Mouse (Mus musculus): ENCODE measurements around the gene Cdk13. TPM values are rescaled to one million over a fixed set of nuclear protein-coding genes. Genes with fewer than 3 reads are reported as not detected.
A peak's percentile ranks its signal among the peaks of the same experiment; 100 is the strongest.

Cdk13 gene
- 10 to 100 TPM; 54.0 to 59.9 (median 55.3) TPM for total RNA-seq (2022)

- peak; percentile 96 to 98 for DNase-seq (ENCODE audit: low spot score in 2 of 2)
These were observed at the start of gene Cdk13 for GRCm38 (mm10) chr13:17804909-17805613. Gene Cdk13, minus strand, starts transcription at chr13:17805097.

GRCm38 (mm10) chr13:17843336-17843735 is 38.4 kb upstream of the Cdk13 start:
- no peak for DNase-seq (ENCODE audit: low spot score in 2 of 2)

- DNase-seq (ENCODE audit: low spot score in 2 of 2): no peak
These were observed 37.9 kb upstream of the Cdk13 start for GRCm38 (mm10) chr13:17842756-17843155.

GRCm38 (mm10) chr13:17839137-17839536 is 34.2 kb upstream of the Cdk13 start:
- DNase-seq (ENCODE audit: low spot score in 2 of 2): peak in 1 of 2 experiments; percentile 57

GRCm38 (mm10) chr13:17838484-17838851 is 33.6 kb upstream of the Cdk13 start:
- no peak for DNase-seq (ENCODE audit: low spot score in 2 of 2)

GRCm38 (mm10) chr13:17837610-17838483 is 33.0 kb upstream of the Cdk13 start:
- DNase-seq (ENCODE audit: low spot score in 2 of 2): no peak

GRCm38 (mm10) chr13:17836808-17837207 is 31.9 kb upstream of the Cdk13 start:
- DNase-seq (ENCODE audit: low spot score in 2 of 2): no peak

GRCm38 (mm10) chr13:17832940-17833339 is 28.0 kb upstream of the Cdk13 start:
- DNase-seq (ENCODE audit: low spot score in 2 of 2): no peak

- no peak for DNase-seq (ENCODE audit: low spot score in 2 of 2)
These were observed 12.3 kb upstream of the Cdk13 start for GRCm38 (mm10) chr13:17817226-17817625.

- DNase-seq (ENCODE audit: low spot score in 2 of 2): no peak
These were observed 698 bp upstream of the Cdk13 start for GRCm38 (mm10) chr13:17805614-17805975.

- DNase-seq (ENCODE audit: low spot score in 2 of 2): peak; percentile 21 to 43
These were observed 647 bp downstream of the Cdk13 start for GRCm38 (mm10) chr13:17804058-17804841.

- DNase-seq (ENCODE audit: low spot score in 2 of 2): peak; percentile 34 to 42
These were observed 1.4 kb downstream of the Cdk13 start for GRCm38 (mm10) chr13:17803331-17804057.

GRCm38 (mm10) chr13:17802880-17803279 is 2.0 kb downstream of the Cdk13 start:
- no peak for DNase-seq (ENCODE audit: low spot score in 2 of 2)

- DNase-seq (ENCODE audit: low spot score in 2 of 2): no peak
These were observed 5.2 kb downstream of the Cdk13 start for GRCm38 (mm10) chr13:17799735-17800134.

GRCm38 (mm10) chr13:17795757-17796456 is 9.0 kb downstream of the Cdk13 start:
- DNase-seq (ENCODE audit: low spot score in 2 of 2): no peak

GRCm38 (mm10) chr13:17783643-17784042 is 21.3 kb downstream of the Cdk13 start:
- no peak for DNase-seq (ENCODE audit: low spot score in 2 of 2)

- DNase-seq (ENCODE audit: low spot score in 2 of 2): no peak
These were observed 25.0 kb downstream of the Cdk13 start for GRCm38 (mm10) chr13:17779923-17780322.

- no peak for DNase-seq (ENCODE audit: low spot score in 2 of 2)
These were observed 28.6 kb downstream of the Cdk13 start for GRCm38 (mm10) chr13:17776303-17776702.

GRCm38 (mm10) chr13:17775364-17775763 is 29.5 kb downstream of the Cdk13 start:
- no peak for DNase-seq (ENCODE audit: low spot score in 2 of 2)

- no peak for DNase-seq (ENCODE audit: low spot score in 2 of 2)
These were observed 31.8 kb downstream of the Cdk13 start for GRCm38 (mm10) chr13:17773112-17773511.

Data from left cerebral cortex, adult 8-10 months (tissue).